Mouse (Mus musculus): ENCODE results near the gene 5530400C23Rik. TPM values are rescaled to one million over a fixed set of nuclear protein-coding genes. Genes with fewer than 3 reads are reported as not detected.

5530400C23Rik gene
- not detected in 2 replicates for polyA plus RNA-seq (2012; rRNA removed)

DNA sequence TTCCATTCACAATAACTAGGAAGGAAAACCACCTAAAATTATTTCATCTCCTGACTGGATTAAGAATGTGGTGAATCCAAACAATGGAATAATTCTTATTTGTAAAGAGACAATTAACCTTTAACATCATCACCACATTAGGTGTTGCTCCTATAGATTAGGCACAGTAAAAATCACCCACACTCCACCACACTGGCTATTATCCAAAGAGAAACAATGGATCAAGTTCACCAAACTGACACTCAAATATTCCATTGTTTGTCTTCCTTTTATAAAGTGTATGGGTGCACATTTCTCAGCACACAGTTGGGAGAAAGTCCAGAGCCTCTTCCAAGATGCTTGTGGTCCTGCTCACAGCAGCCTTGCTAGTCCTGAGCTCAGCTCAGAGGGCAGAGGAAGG, at the start of gene 5530400C23Rik:
TSS of gene 5530400C23Rik (plus strand) at position 301 of the 400 bp plus-strand sequence.

Other genes with a start within 250 kb of the 5530400C23Rik start
- gene Tas2r140, start 236.4 kb upstream of the 5530400C23Rik start, polyA plus RNA-seq (2012; rRNA removed) = not detected in 2 replicates
- 7.7 and 9.3 TPM in 2 replicates for gene Smim10l1, start 187.3 kb upstream of the 5530400C23Rik start, polyA plus RNA-seq (2012; rRNA removed)